Mouse (Mus musculus) heart, postnatal 0 days (tissue): ENCODE measurements around the gene 9030025P20Rik. TPM values are rescaled to one million over a fixed set of nuclear protein-coding genes. Genes with fewer than 3 reads are reported as not detected.

Source experiments
- polyA plus RNA-seq: library from polyadenylated mRNA; unstranded; fragments of >200 nt; fragmentation: Nextera tagmentation; extraction: Ambion mirVana; gene quantifications from 2 replicates; pipeline ENCODE4 v1.2.1, GENCODE M21; 2015
- total RNA-seq: library from RNA; depleted of rRNA; stranded (reverse); fragments of >200 nt; gene quantifications from 2 replicates; pipeline ENCODE4 v1.2.3, GENCODE M21; 2014; ENCODE audit warnings: low replicate concordance; rRNA removed

The 9030025P20Rik gene
- total and polyA plus RNA-seq, 2 experiments from 2014 or later, result 7.3 to 13.4 TPM

Other genes with a start within 250 kb of the 9030025P20Rik start
- 0.46 and 0.66 TPM in 2 replicates for gene Wdr27, start 35.3 kb upstream of the 9030025P20Rik start, total RNA-seq
- gene Wdr27, start 35.3 kb upstream of the 9030025P20Rik start, polyA plus RNA-seq, result 4.7 and 4.9 TPM in 2 replicates
- 15.7 and 20.1 TPM in 2 replicates for gene 1600012H06Rik, start 35.3 kb upstream of the 9030025P20Rik start, total RNA-seq
- gene 1600012H06Rik, start 35.3 kb upstream of the 9030025P20Rik start, polyA plus RNA-seq, result 23.4 and 24.3 TPM in 2 replicates
- gene Phf10, start 17.2 kb upstream of the 9030025P20Rik start, total RNA-seq, result 33.9 and 41.0 TPM in 2 replicates
- 17.2 and 18.2 TPM in 2 replicates for gene Phf10, start 17.2 kb upstream of the 9030025P20Rik start, polyA plus RNA-seq
- not detected in 2 replicates for gene Gm3417, start 322 bp downstream of the 9030025P20Rik start, total RNA-seq
- 1.2 TPM in 1 of 2 replicates, not detected in the other for gene Gm3417, start 322 bp downstream of the 9030025P20Rik start, polyA plus RNA-seq
- 5.4 TPM in 1 of 2 replicates, not detected in the other for gene Gm3435, start 31.7 kb downstream of the 9030025P20Rik start, total RNA-seq
- 5.8 and 6.2 TPM in 2 replicates for gene Gm3435, start 31.7 kb downstream of the 9030025P20Rik start, polyA plus RNA-seq
- gene Ermard, start 62.7 kb downstream of the 9030025P20Rik start, total RNA-seq, result 15.3 and 35.6 TPM in 2 replicates
- gene Ermard, start 62.7 kb downstream of the 9030025P20Rik start, polyA plus RNA-seq, result 39.5 and 41.8 TPM in 2 replicates
- gene Tcte3, start 63.0 kb downstream of the 9030025P20Rik start, total RNA-seq, result not detected in 2 replicates
- not detected in 2 replicates for gene Tcte3, start 63.0 kb downstream of the 9030025P20Rik start, polyA plus RNA-seq
- gene Gm3448, start 63.1 kb downstream of the 9030025P20Rik start, total RNA-seq, result 0.04 and 1.8 TPM in 2 replicates
- gene Gm3448, start 63.1 kb downstream of the 9030025P20Rik start, polyA plus RNA-seq, result 2.9 and 3.0 TPM in 2 replicates